Mouse (Mus musculus): Measurements from ENCODE around the gene Bahd1.

Gene Bahd1

DNA sequence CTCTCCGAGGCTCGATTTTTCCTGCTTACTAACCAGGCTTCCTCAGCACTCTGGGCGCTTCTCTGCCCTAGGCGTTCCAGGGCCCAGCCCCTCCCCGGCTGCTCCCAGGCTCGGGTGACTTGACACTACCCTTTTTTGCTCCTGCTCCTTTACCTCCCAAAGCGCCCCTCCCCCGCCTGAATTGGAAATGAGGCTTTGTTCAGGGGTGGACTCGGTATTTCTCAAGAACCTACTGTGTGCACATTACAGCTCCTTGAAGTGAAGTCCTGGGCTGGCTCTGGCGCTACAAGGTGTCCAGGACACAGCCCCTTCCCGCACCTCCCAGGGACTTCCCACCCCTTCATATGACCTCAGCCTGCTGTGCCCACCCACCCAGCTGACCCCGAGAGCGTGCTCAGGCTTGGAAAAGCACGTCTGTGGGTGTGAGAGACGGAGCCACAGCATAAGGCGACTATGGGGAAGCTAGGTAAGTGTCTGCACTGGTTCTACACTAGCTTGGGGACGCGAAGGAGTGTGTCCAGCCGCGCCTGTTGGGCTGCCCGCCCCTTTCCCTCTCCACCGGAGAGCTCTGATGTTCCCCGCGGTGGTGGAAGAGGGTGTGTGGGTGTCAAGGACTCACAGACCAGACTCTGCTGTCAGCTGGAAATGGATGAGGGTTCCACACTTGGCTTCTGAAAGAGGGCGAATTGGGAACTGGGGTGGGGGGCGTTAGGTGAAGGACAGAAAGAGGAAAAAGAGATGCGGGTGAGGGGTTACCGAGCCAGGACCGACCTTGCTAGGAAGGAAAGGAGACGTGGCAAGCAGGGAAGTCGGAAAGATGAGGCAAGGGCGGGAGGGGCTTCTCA is at the start of gene Bahd1:
Gene Bahd1 (plus strand): TSS at position 397 of the 845 bp plus-strand sequence.
- peak; percentile 65 for DNase-seq (ENCODE audit: low spot score)

GRCm38 (mm10) chr2:118851756-118852155 is 48.4 kb upstream of the Bahd1 start:
- DNase-seq (ENCODE audit: low spot score): no peak

DNA sequence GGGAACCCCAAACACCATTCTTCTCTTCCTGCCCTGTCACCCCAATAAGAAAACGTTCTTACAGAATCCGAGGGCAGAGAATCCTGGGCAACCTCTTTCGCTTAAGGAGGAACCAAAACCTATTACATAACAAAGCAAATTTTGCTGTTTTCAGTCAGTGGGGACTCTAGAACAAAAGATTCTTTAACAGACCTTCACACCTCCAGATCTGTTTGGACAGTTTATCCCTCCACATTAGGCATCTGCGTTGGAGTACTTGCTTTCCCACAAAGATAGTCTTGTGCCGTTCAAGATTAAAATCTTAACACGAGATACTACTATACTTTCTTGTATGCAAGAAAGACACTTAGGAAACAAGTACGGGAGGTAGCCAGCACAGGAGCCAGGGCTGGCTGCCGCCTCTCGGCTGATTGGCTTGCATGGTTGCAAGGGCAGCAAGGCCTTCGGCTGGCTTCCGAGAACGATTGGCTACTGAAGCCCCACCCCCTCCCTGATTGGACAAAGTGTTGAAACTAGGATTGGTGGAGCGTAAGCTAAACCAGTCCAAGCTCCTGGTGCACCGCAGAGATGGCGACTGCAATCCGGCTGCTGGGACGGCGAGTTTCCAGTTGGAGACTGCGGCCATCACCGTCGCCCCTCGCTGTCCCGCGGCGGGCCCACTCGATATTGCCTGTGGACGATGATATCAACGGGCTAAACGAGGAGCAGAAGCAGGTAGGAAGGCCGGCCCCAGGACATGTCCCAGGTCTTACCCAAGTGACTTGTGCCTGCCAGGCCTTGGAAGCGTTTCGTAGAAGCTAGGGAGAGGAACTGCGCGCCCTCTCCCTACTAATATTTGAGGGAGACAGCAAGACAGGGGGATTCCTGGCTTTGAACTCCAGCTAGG is 38.5 kb upstream of the Bahd1 start, which contains the start of gene Ivd:
Gene Ivd (plus strand): TSS at position 501 of the 886 bp plus-strand sequence.
- peak; percentile 91 for DNase-seq (ENCODE audit: low spot score)

- no peak for DNase-seq (ENCODE audit: low spot score)
These were observed 37.9 kb upstream of the Bahd1 start for GRCm38 (mm10) chr2:118862340-118862675.

DNA sequence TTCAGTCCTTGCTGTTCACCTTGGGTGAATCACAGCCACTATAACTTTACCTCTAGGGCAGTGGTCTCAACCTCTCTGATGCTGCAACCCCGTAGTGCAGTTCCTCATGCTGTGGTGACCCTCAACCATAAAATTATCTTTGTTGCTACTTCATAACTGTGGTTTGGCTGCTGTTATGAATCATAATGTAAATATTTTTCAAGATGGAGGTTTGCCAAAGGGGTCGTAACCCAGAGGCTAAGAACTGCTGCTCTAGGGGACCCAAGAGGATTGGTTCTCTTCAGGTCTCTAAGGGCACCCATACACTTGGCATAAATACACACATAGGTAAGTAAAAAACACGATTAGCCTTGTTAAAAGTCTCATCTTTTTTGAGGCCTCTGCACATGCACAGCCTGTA is 29.6 kb upstream of the Bahd1 start:
- DNase-seq (ENCODE audit: low spot score): no peak

DNA sequence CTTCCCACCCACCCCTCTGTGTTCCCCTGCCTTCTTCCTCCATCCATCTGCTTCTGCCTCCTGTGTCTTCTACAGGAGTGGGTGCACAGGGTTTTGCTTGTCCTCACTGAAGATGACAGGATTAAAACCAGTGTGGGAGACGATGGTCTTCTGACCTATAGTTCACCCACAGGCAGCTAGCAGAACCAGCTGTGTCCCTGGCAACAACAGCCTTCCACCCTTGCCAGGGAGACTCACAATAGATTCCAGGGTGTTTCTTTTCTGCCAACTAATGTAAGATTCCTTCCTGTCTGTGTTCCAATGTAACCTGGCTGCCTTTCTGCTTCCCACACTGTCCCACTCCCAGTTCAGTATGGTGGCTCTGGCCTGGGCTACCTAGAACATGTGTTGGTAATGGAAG is 29.1 kb upstream of the Bahd1 start:
- no peak for DNase-seq (ENCODE audit: low spot score)

GRCm38 (mm10) chr2:118873018-118873417 is 27.2 kb upstream of the Bahd1 start:
- no peak for DNase-seq (ENCODE audit: low spot score)

GRCm38 (mm10) chr2:118873890-118874430 is 26.2 kb upstream of the Bahd1 start:
- peak; percentile 62 for DNase-seq (ENCODE audit: low spot score)

DNA sequence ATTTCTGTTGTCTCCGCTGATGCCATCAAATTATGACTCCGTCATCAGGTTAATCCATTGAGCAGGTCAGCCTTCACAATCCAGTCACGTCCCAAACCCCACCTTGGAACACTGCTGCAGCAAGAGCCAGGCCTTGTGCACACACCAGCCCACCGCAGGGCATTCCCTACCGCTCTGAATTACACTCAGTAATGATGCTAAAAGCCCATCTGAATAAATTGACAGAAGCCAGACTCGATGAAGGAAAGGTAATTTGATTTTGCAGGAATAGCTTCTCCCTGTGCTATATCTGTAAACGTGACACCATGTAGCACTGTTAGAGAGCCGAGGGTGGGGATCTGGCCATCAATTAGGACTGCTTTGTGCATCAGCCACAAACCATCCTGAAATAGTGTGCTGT is 24.9 kb upstream of the Bahd1 start:
- no peak for DNase-seq (ENCODE audit: low spot score)

DNA sequence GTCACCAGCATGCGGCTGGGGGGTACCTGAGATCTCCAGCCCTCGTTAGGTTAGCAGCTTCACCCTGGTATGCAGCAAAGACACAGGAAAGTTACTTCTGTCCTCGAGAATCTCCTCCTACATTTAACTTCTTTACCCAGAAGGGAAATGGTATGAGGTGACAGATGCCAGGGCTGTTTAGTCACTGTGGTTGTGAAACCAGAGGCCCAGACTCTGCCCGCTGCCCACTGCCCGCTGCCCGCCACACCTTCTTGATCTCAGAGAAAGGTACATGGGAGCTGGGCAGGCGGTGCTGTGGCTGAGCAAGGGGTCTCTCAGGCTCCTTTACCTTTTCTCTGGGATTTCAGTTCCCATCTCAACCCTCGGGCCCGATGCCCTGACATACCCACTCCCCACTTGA is 23.7 kb upstream of the Bahd1 start:
- DNase-seq (ENCODE audit: low spot score): no peak

- DNase-seq (ENCODE audit: low spot score): no peak
These were observed 19.2 kb upstream of the Bahd1 start for GRCm38 (mm10) chr2:118881019-118881418.

DNA sequence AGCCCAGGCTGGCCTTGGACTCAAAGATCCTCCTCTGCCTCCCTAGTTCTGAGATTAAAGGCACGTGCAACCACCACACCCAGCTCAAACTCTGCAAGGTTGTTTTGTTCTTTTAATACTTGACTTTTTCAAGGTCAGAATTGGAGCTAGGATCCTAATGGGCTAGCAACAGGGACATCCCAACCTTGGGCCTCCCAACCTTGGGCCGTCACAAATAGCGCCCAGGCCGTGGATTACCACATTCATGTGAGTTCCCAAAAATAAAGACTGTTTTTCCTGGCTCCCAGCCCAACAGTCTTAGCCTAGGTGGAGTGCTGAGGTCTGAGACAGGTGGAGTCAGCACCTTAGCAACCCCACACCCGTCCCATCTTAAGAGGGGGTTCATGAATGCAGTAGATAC is 18.2 kb upstream of the Bahd1 start:
- no peak for DNase-seq (ENCODE audit: low spot score)

GRCm38 (mm10) chr2:118882840-118883679 is 17.1 kb upstream of the Bahd1 start:
- DNase-seq (ENCODE audit: low spot score): peak; percentile 84

DNA sequence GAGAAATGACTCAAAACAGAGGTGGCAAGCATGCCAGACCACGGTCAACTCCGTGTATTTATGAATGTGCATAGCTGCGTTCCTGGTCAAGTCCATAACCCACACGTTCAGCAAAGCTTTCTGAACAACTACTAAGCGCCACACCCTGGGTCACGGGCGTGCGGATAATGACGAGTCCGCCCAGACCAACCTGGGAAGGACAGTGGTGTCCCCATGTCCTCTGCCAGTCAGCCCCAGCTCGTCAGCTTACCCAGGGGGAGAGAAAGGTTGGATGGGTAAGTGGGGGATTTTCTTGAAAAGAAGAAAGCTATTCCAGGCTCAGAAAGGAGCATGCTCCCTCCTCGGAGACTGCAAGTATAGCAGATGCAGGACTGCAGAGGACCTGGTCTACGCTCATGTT is 12.7 kb upstream of the Bahd1 start:
- DNase-seq (ENCODE audit: low spot score): no peak

GRCm38 (mm10) chr2:118887845-118888548 is 12.2 kb upstream of the Bahd1 start:
- DNase-seq (ENCODE audit: low spot score): no peak

DNA sequence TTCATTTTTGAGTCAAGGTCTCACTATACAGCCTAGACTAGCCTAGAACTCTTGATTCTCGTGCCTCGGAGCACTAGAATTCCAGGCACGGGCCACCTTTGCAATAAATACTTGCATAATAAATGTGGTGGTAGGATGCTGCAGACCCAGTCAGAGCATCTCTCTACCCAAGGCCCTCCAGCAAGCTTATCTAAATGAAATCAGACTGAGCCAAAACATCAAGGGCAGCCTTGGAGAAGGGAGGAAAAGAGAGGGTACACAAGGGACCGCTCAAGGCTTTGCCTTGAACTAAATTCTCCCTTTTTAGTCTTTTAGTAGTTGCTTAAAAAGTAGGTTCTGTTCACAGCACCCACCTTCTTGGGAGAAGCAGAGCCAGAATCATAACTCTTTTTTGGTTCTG is 9.0 kb upstream of the Bahd1 start:
- DNase-seq (ENCODE audit: low spot score): no peak

DNA sequence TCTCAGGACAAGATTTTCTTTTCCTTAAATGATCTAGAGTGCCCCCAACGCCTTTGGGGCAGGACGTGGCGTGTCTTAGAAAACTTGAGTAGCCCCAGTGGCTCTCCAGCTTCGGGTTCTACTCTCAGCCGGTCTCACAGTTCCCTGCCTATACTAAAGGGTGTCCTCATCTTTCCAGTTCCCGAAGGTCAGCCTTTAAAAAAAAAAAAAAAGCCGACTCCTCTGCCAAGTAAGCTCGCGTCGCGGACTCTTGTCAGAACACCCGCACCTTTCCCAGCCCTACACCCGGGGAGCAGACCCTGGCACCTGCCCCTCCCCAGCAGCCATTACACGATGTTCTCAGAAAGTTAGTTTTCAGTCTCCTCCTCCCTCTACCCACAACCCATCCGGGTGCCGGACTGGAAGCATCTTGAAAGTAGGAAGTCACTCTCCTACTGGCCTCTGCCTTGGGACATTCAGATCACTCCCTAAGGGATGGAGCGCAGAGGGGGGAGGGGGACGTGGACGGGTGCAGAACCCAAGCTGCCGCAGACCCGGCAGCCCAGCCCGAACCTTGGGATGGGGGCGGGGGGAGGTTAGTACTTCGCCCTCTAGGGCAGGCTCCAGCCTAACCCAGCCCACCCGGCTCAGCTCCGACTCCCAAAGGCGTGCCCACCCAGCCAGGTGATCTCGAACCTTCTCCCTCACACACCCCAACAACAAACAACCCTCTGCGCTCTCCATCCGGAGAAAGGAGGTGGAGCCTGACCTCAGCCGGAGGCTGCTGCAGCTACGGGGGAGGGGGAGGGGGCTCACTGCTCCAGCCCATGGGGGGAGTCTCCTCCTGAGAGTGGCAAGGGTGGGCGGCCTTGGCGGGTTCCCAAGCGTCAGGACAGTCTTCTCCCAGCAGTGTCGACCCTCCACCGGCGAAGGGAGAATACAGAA is 3.9 kb upstream of the Bahd1 start:
- DNase-seq (ENCODE audit: low spot score): peak; percentile 65

DNA sequence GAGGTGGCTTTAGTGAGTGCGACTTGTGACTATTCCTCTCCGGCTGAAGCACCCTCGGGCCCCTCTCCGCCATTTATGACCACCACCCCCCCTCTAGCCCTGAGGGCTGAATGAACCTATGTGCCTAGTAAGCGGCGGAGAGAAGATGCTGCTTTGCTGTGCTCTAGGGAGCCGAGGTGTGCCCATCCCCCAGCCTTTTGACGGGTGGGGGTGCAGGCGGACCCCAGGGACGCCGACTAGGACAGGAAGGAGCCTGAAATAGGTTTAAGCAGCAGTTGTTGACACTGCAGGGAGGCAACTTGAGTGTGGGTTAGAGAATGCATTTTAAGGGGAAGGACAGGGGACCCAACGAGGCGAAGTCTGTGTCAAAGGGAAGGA is 3.3 kb upstream of the Bahd1 start:
- no peak for DNase-seq (ENCODE audit: low spot score)

DNA sequence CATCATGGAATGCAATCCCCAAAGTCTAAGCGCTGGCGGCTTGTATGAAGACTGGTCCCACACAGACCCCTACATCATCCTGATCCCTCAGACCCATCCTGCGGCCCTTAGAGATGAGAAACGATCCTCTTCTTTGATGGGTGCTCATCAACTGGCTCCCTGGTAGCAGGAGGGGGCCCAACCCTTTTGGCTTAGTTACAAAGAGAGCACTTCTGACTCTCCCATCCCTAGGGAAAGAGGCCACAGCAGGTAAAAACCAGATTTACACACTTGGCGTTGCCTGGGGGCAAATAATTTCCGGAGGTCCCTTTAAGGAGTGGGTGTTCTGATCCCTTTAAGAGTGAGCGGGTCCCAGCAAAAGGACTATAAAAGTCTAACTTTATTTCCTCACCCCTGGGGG is 2.8 kb upstream of the Bahd1 start:
- DNase-seq (ENCODE audit: low spot score): no peak

- DNase-seq (ENCODE audit: low spot score): no peak
These were observed 2.4 kb upstream of the Bahd1 start for GRCm38 (mm10) chr2:118897808-118898207.
